Mouse (Mus musculus): ENCODE results near the gene Fam189a1. TPM values are rescaled to one million over a fixed set of nuclear protein-coding genes. Genes with fewer than 3 reads are reported as not detected.

Fam189a1 gene
- polyA plus RNA-seq, 1 experiment, result 0.05 TPM

DNA sequence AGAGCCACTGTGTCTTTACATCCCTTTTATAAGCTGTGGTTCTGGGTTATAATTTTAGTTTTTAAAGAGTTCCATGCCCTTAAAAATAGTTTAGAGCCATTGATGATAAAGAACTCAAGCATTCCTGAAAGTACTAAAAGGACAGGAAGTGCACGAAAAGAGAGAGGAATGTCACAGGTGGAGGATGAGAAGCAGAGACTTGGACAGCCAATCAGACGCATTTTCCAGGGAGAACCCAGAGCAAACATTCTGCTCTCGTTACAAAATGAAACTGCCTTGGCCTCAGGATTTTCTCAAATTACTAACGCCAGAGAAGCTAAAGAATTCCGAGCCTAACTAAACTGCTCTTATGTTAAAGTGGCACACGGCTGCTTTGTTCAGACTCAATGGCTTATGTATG, 197.3 kb downstream of the Fam189a1 start:
- DNase-seq, result no peak

DNA sequence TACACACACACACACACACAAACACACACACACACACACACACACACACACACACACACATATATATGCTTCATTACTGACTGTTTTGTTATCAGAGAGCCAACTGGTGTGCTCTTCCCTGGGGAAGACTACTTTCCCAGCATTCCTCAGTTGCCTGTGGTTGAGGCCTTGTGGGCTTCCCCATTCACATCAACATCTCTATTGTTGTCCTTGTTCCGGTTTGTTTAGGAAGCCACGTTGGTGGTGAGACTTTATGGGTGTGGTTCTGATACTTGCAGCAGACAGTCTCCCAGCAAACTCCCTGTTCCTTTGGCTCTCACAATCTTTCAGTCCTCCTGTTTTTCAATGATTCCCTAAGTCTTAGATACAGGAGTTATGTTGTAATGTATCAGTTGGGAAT, 204.2 kb downstream of the Fam189a1 start:
- Histone ChIP-seq H3K27me3 (replicated peaks; ENCODE audit: control insufficient read depth, insufficient read depth, low read length) (no peaks in the 10 kb centered on the region), H3K4me3 (ENCODE audit: insufficient read depth, low read depth, low read length) (no peak overlapping the region), H3K36me3 (ENCODE audit: control insufficient read depth, insufficient read depth, low read length) (no peaks in the 10 kb centered on the region), H3K4me1 (ENCODE audit: control insufficient read depth, insufficient read depth, low read length) (no peaks in the 10 kb centered on the region), H3K27ac (ENCODE audit: insufficient read depth, low read depth, low read length) (no peak overlapping the region)
- 47% methylated on average over 2 of the region's 2 CpGs for WGBS
- no peak for DNase-seq
- TF ChIP-seq CTCF (conservative IDR thresholded peaks at IDR 0.05; ENCODE audit: insufficient read depth, insufficient read length, low read depth, low read length) (no peak), POLR2A (IDR thresholded peaks at IDR 0.05; ENCODE audit: low read depth, low read length) (no peak)

More for the DNA sequence above, 197.3 kb downstream of the Fam189a1 start:
- no peak for TF ChIP-seq CTCF (conservative IDR thresholded peaks at IDR 0.05; ENCODE audit: insufficient read depth, insufficient read length, low read depth, low read length)
- TF ChIP-seq POLR2A (IDR thresholded peaks at IDR 0.05; ENCODE audit: low read depth, low read length), result no peak
- 27% methylated on average over 6 of the region's 6 CpGs for WGBS
- no peaks in the 10 kb centered on the region for H3K27me3 ChIP-seq (replicated peaks; ENCODE audit: control insufficient read depth, insufficient read depth, low read length)
- no peak overlapping the region for H3K4me3 ChIP-seq (ENCODE audit: insufficient read depth, low read depth, low read length)
- H3K27ac ChIP-seq (ENCODE audit: insufficient read depth, low read depth, low read length), result no peak overlapping the region
- H3K36me3 ChIP-seq (ENCODE audit: control insufficient read depth, insufficient read depth, low read length), result no peaks in the 10 kb centered on the region
- no peaks in the 10 kb centered on the region for H3K4me1 ChIP-seq (ENCODE audit: control insufficient read depth, insufficient read depth, low read length)

DNA sequence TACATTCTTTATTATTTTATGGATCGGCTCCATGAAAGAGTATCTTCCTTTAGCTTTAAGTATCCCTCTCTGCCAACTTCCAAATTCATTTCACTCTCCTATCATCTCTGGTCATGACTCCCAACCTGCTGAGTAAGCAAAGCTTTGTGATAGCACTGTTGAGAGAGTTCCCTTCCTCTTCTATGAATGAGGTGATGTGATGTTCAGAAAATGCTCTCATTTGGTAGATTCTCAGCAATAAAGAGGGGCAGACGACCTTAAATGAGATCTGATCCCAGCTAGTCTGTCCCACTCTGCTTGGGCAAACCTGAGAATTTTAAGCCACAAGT, 205.6 kb downstream of the Fam189a1 start:
- Histone ChIP-seq H3K4me1 (ENCODE audit: control insufficient read depth, insufficient read depth, low read length) (no peaks in the 10 kb centered on the region), H3K27ac (ENCODE audit: insufficient read depth, low read depth, low read length) (no peak overlapping the region), H3K27me3 (replicated peaks; ENCODE audit: control insufficient read depth, insufficient read depth, low read length) (no peaks in the 10 kb centered on the region), H3K36me3 (ENCODE audit: control insufficient read depth, insufficient read depth, low read length) (no peaks in the 10 kb centered on the region), H3K4me3 (ENCODE audit: insufficient read depth, low read depth, low read length) (no peak overlapping the region)
- no peak for DNase-seq
- TF ChIP-seq POLR2A (IDR thresholded peaks at IDR 0.05; ENCODE audit: low read depth, low read length) (no peak), CTCF (conservative IDR thresholded peaks at IDR 0.05; ENCODE audit: insufficient read depth, insufficient read length, low read depth, low read length) (no peak)
- WGBS, result 58% methylated on average over 2 of the region's 2 CpGs

DNA sequence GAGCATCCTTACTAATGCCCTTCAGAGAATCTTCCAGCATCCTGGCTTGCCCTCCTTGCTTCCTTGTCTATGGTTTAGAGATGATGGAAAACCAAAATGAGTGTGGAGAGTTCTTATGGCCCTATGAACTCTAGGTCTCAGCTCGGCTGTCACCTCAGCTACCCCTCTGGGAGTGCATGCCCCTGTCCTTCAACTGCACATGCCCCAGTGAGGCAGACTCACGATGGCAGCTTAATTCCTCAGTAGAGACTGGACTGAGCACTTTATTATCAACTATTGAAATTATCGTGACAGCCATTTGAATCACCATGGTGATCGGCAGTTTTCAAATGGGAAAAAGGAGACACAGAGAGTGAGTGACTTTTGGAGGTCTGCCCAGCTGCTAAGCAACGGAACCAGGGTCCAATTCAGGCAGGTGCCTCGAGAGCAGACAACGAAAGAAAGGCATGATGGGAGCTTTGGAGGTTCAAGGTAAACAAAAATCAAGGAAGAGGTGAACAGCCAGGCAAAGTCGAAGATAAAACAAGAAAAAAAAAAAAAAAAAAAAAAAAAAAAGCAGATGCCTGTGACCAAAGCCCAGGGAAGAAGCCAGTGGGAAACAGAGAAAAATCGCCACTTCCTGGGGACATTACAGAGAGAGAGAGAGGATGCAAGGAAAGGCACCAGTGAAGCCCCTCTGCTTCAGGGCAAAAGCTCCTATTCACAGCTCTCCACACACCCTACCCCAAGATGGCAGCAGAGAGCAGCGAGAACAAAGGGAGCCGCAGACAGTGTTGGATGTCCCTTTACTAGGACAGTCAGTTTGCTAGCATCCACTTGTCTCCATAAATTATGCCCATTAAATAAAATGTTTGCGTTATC, 206.2 kb downstream of the Fam189a1 start:
- TF ChIP-seq POLR2A (IDR thresholded peaks at IDR 0.05; ENCODE audit: low read depth, low read length) (no peak), CTCF (conservative IDR thresholded peaks at IDR 0.05; ENCODE audit: insufficient read depth, insufficient read length, low read depth, low read length) (peak; percentile 72)
- DNase-seq, result peak; percentile 49
- no peaks in the 10 kb centered on the region for H3K4me1 ChIP-seq (ENCODE audit: control insufficient read depth, insufficient read depth, low read length)
- no peaks in the 10 kb centered on the region for H3K36me3 ChIP-seq (ENCODE audit: control insufficient read depth, insufficient read depth, low read length)
- no peak overlapping the region for H3K4me3 ChIP-seq (ENCODE audit: insufficient read depth, low read depth, low read length)
- 45% methylated on average over 12 of the region's 12 CpGs for WGBS
- no peaks in the 10 kb centered on the region for H3K27me3 ChIP-seq (replicated peaks; ENCODE audit: control insufficient read depth, insufficient read depth, low read length)
- H3K27ac ChIP-seq (ENCODE audit: insufficient read depth, low read depth, low read length), result no peak overlapping the region

- DNase-seq, result no peak
- Histone ChIP-seq H3K4me1 (ENCODE audit: control insufficient read depth, insufficient read depth, low read length) (no peaks in the 10 kb centered on the region), H3K36me3 (ENCODE audit: control insufficient read depth, insufficient read depth, low read length) (no peaks in the 10 kb centered on the region), H3K27ac (ENCODE audit: insufficient read depth, low read depth, low read length) (no peak overlapping the region), H3K27me3 (replicated peaks; ENCODE audit: control insufficient read depth, insufficient read depth, low read length) (no peaks in the 10 kb centered on the region), H3K4me3 (ENCODE audit: insufficient read depth, low read depth, low read length) (no peak overlapping the region)
- TF ChIP-seq CTCF (conservative IDR thresholded peaks at IDR 0.05; ENCODE audit: insufficient read depth, insufficient read length, low read depth, low read length) (no peak), POLR2A (IDR thresholded peaks at IDR 0.05; ENCODE audit: low read depth, low read length) (no peak)
- WGBS, result 65% methylated on average over 1 of the region's 1 CpGs
Observed at GRCm38 (mm10) chr7:64949465-64949864, 206.9 kb downstream of the Fam189a1 start.

- TF ChIP-seq POLR2A (IDR thresholded peaks at IDR 0.05; ENCODE audit: low read depth, low read length) (no peak), CTCF (conservative IDR thresholded peaks at IDR 0.05; ENCODE audit: insufficient read depth, insufficient read length, low read depth, low read length) (no peak)
Observed at GRCm38 (mm10) chr7:64944686-64945085, 211.7 kb downstream of the Fam189a1 start.

DNA sequence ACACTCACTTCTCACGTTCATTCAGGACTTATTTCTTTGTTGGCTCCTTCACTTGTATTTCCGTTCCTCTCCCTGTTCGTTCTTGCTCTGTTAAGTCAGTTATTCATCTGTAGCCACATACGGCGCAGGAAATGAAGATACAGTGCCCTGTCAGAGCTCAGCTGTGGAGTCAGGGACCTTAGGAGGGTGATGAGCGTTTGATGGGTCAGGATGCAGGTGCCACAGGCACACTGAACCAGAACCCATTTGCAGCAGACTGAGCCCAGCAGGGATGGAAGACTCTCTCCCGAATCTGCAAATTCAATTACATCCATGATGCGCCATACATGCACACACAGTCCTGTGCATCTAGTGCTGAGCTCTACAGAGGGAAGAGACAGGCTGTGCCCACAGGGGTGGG, 212.2 kb downstream of the Fam189a1 start:
- Histone ChIP-seq H3K36me3 (ENCODE audit: control insufficient read depth, insufficient read depth, low read length) (no peaks in the 10 kb centered on the region), H3K27me3 (replicated peaks; ENCODE audit: control insufficient read depth, insufficient read depth, low read length) (no peaks in the 10 kb centered on the region), H3K4me1 (ENCODE audit: control insufficient read depth, insufficient read depth, low read length) (no peaks in the 10 kb centered on the region), H3K4me3 (ENCODE audit: insufficient read depth, low read depth, low read length) (no peak overlapping the region), H3K27ac (ENCODE audit: insufficient read depth, low read depth, low read length) (no peak overlapping the region)
- TF ChIP-seq CTCF (conservative IDR thresholded peaks at IDR 0.05; ENCODE audit: insufficient read depth, insufficient read length, low read depth, low read length) (no peak), POLR2A (IDR thresholded peaks at IDR 0.05; ENCODE audit: low read depth, low read length) (no peak)
- DNase-seq, result no peak
- 63% methylated on average over 8 of the region's 8 CpGs for WGBS

More at GRCm38 (mm10) chr7:64944686-64945085, 211.7 kb downstream of the Fam189a1 start:
- no peaks in the 10 kb centered on the region for H3K27me3 ChIP-seq (replicated peaks; ENCODE audit: control insufficient read depth, insufficient read depth, low read length)
- H3K36me3 ChIP-seq (ENCODE audit: control insufficient read depth, insufficient read depth, low read length), result no peaks in the 10 kb centered on the region
- no peak overlapping the region for H3K4me3 ChIP-seq (ENCODE audit: insufficient read depth, low read depth, low read length)
- H3K27ac ChIP-seq (ENCODE audit: insufficient read depth, low read depth, low read length), result no peak overlapping the region
- DNase-seq, result no peak
- 81% methylated on average over 5 of the region's 5 CpGs for whole genome bisulfite sequencing
- no peaks in the 10 kb centered on the region for H3K4me1 ChIP-seq (ENCODE audit: control insufficient read depth, insufficient read depth, low read length)

Data from kidney, adult 2 months (tissue).